Mouse (Mus musculus) embryonic facial prominence, embryonic 15.5 days (tissue): Measurements from ENCODE around the gene Anxa4. TPM values are rescaled to one million over a fixed set of nuclear protein-coding genes. Genes with fewer than 3 reads are reported as not detected.

Experiments used
- ATAC-seq: fragments of 200-750 bp; cut with Nextera tagmentation; 2 replicates; pipeline ENCODE4 v1.8.0; 2017; ENCODE audit warnings: low read depth, moderate TSS enrichment; ENCODE audit not compliant: insufficient number of reproducible peaks, low FRiP score, low TSS enrichment
- H3K27ac ChIP-seq: fragments of 300-500 bp; sonication (generic); replicated peaks from 2 replicates; pipeline ENCODE4 v1.5.1; 2015; ENCODE audit warnings: mild to moderate bottlenecking, inconsistent platforms
- H3K27me3 ChIP-seq: fragments of 300-500 bp; sonication (generic); 2 replicates; pipeline ENCODE4 v1.6.1; 2015; ENCODE audit warnings: inconsistent platforms
- H3K36me3 ChIP-seq: fragments of 300-500 bp; sonication (generic); 2 replicates; pipeline ENCODE4 v1.6.1; 2015; ENCODE audit warnings: mild to moderate bottlenecking, inconsistent platforms
- H3K4me1 ChIP-seq: fragments of 300-500 bp; sonication (generic); 2 replicates; pipeline ENCODE4 v1.6.1; 2015; ENCODE audit warnings: inconsistent platforms
- H3K4me2 ChIP-seq: fragments of 300-500 bp; sonication (generic); replicated peaks from 2 replicates; pipeline ENCODE4 v1.6.1; 2015; ENCODE audit warnings: mild to moderate bottlenecking, inconsistent platforms
- H3K4me3 ChIP-seq: fragments of 300-500 bp; sonication (generic); replicated peaks from 2 replicates; pipeline ENCODE4 v1.5.1; 2015; ENCODE audit warnings: mild to moderate bottlenecking, inconsistent platforms
- H3K9ac ChIP-seq: fragments of 300-500 bp; sonication (generic); 2 replicates; pipeline ENCODE4 v1.6.1; 2015; ENCODE audit warnings: inconsistent platforms
- H3K9me3 ChIP-seq: fragments of 300-500 bp; sonication (generic); replicated peaks from 2 replicates; pipeline ENCODE4 v1.6.1; 2016; ENCODE audit warnings: inconsistent platforms
- WGBS: fragments of 180-500 bp; shearing (Covaris S2); methylation state at CpG from one replicate; pipeline ENCODE4 v1.1.7; 2015; 5-methylcytosine and 5-hydroxymethylcytosine counted together
- polyA plus RNA-seq: library from polyadenylated mRNA; unstranded; fragments of >200 nt; fragmentation: Nextera tagmentation; extraction: Ambion mirVana; gene quantifications from 2 replicates; pipeline ENCODE4 v1.2.1, GENCODE M21; 2015

Anxa4 gene
- polyA plus RNA-seq, 1 experiment from 2014 or later: 50.7 TPM

DNA sequence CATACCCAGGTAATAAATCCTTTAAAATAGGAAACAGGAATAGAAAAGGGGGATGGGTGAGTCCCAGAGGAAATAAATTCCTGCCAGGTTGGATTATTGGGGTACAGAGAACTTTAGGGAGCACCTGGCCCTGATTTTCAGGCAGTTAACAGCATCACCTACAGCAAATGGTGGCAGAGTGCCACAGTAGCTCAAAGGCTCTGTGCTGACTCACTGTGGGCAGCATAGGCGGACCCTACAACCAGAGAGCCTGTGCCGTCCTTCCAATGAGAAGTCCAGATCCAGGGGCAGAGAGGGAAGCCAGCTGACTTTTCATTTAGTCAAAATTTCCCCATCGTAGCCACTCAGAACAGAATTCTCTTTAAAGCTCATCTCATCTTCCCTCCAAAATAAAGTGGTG, 16.2 kb downstream of the Anxa4 start:
- no peak overlapping the region for H3K4me2 ChIP-seq
- no peaks in the 10 kb centered on the region for H3K36me3 ChIP-seq
- 75% methylated on average over 3 of the region's 3 CpGs for WGBS
- H3K4me3 ChIP-seq: no peak overlapping the region
- ATAC-seq: no peak
- H3K9me3 ChIP-seq: no peaks in the 10 kb centered on the region
- no peaks in the 10 kb centered on the region for H3K27me3 ChIP-seq
- no peak overlapping the region for H3K9ac ChIP-seq
- no peak overlapping the region for H3K27ac ChIP-seq
- H3K4me1 ChIP-seq: 0 out of 2 replicates have a peak, but pooled peaks cover 3% of the 10 kb centered on the region

DNA sequence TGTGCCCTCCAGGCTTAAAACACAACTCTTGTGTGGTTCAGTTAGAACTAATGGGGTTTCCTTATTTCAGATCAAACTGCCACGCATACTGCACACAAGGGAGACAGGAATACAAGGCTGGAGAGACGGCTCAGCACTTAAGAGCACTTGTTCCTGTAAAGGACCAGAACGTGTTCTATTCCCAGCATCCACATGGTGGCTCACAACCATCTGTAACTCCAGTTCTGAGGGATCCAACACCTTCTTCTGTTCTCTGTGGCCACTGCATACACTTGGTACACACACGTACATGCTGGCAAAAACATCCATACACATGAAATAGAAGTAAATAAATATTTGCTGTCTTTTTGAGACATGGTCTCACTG, 16.7 kb downstream of the Anxa4 start:
- WGBS: 55% methylated on average over 4 of the region's 4 CpGs
- no peak for ATAC-seq
- H3K27ac ChIP-seq: no peak overlapping the region

DNA sequence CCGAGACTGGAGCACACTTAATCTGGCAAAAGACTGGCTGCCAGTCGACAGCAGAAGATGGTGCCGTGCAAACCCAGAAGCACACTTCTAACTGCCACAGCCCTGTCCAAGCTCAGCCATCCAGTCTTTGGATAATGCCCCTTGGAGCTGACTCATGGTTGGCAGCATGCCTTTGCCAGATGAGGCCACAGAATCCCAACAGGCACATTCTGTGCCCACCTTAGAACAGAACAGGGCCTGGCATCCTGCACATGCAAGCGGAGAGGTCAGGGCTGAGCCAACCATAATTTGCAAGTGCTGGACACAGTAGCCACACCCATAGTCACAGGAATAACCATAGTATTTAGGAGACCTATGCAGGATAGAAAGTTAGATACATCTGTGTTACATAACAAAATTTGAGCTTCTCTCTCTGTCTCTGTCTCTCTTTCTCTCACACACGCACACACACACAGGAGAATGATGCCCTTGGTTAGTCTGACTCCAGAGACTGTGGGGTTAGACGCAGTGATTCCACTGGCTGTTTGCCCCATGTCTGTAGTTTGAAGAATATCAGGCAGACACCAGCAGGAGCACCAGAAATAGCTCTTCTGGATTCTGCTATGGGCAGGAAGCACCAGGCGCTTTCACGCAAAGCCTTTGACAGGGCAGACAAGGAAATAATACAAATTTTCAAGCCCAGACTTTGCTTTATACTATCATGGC, 17.2 kb downstream of the Anxa4 start:
- Histone ChIP-seq H3K27me3 (no peaks in the 10 kb centered on the region), H3K36me3 (no peaks in the 10 kb centered on the region), H3K4me1 (0 out of 2 replicates have a peak, but pooled peaks cover 3% of the 10 kb centered on the region), H3K9ac (no peak overlapping the region), H3K4me3 (no peak overlapping the region), H3K27ac (no peak overlapping the region), H3K4me2 (no peak overlapping the region), H3K9me3 (no peaks in the 10 kb centered on the region)
- ATAC-seq: no peak
- 79% methylated on average over 8 of the region's 8 CpGs for WGBS

More for the DNA sequence above, 16.7 kb downstream of the Anxa4 start:
- no peaks in the 10 kb centered on the region for H3K36me3 ChIP-seq
- H3K27me3 ChIP-seq: no peaks in the 10 kb centered on the region
- H3K4me2 ChIP-seq: no peak overlapping the region
- H3K9me3 ChIP-seq: no peaks in the 10 kb centered on the region
- H3K9ac ChIP-seq: no peak overlapping the region
- no peak overlapping the region for H3K4me3 ChIP-seq
- H3K4me1 ChIP-seq: 0 out of 2 replicates have a peak, but pooled peaks cover 3% of the 10 kb centered on the region

DNA sequence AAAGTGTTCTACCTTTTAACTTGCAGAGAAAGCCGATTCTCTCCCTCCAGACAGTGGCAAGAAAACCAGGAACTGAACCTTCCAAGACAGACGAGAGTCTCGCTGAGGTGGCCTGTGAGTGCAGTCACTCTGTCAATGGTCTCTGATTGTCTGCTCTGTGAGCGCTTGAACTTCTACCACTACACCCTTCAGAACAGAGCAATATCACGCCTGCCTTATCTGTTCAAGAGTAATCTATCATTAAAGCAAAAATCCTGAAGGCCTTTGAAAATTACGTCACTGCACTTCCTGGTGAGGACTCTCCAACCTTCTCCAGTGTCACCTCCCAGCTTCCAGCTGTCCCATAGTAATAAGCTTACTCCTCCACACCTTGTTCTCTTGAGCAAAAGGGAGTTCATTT, 18.4 kb downstream of the Anxa4 start:
- Histone ChIP-seq H3K36me3 (no peaks in the 10 kb centered on the region), H3K27me3 (no peaks in the 10 kb centered on the region), H3K4me1 (0 out of 2 replicates have a peak, but pooled peaks cover 3% of the 10 kb centered on the region), H3K4me2 (no peak overlapping the region), H3K9ac (no peak overlapping the region), H3K27ac (no peak overlapping the region), H3K9me3 (no peaks in the 10 kb centered on the region), H3K4me3 (no peak overlapping the region)
- 79% methylated on average over 6 of the region's 6 CpGs for WGBS
- no peak for ATAC-seq

DNA sequence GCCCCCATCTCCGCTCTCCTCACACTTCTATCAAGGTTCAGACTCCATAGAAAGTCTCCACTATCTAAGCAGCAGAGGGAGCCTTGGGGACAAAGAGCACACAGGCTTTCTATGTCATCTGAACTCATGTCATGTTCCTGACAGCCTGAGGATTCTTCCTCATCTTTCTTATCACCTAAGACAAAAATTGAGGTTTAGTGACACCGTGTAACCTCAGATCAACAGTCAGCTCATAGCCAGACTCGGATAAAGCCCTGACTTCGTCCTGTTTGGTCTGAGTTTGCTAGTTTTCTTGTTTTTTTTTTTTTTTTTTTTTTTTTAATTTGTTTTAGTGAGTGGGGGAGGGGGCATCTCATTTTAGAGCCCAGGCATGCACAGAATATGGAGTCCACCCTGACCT, 19.6 kb downstream of the Anxa4 start:
- H3K4me2 ChIP-seq: no peak overlapping the region
- H3K9ac ChIP-seq: no peak overlapping the region
- WGBS: 91% methylated on average over 4 of the region's 4 CpGs
- no peak for ATAC-seq
- H3K4me1 ChIP-seq: 0 out of 2 replicates have a peak, but pooled peaks cover 3% of the 10 kb centered on the region
- no peaks in the 10 kb centered on the region for H3K9me3 ChIP-seq
- no peak overlapping the region for H3K4me3 ChIP-seq
- no peaks in the 10 kb centered on the region for H3K36me3 ChIP-seq
- H3K27ac ChIP-seq: no peak overlapping the region
- H3K27me3 ChIP-seq: no peaks in the 10 kb centered on the region

DNA sequence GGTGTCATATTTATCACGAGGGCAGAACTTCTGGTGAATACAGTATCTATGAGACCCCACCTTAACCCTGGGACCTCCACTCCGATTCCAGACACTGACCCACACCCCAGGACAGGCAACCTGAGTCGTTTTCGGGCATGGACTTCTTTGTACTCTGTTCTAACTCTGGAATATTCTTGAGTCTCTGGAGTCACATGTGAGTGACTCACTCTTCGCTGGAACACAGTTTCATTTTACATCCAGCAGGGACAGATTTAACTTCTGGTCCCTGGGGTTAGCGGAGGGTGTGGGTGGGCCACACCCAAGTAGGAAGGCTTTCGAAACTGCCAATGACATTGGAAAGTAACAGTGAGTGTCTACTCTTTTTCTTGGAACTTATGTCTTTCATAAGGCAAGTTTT, 20.8 kb downstream of the Anxa4 start:
- 0 out of 2 replicates have a peak, but pooled peaks cover 3% of the 10 kb centered on the region for H3K4me1 ChIP-seq
- H3K9ac ChIP-seq: no peak overlapping the region
- no peak for ATAC-seq
- no peaks in the 10 kb centered on the region for H3K36me3 ChIP-seq
- 64% methylated on average over 7 of the region's 7 CpGs for WGBS
- no peaks in the 10 kb centered on the region for H3K9me3 ChIP-seq
- H3K27ac ChIP-seq: no peak overlapping the region
- no peaks in the 10 kb centered on the region for H3K27me3 ChIP-seq
- H3K4me2 ChIP-seq: no peak overlapping the region
- H3K4me3 ChIP-seq: no peak overlapping the region

DNA sequence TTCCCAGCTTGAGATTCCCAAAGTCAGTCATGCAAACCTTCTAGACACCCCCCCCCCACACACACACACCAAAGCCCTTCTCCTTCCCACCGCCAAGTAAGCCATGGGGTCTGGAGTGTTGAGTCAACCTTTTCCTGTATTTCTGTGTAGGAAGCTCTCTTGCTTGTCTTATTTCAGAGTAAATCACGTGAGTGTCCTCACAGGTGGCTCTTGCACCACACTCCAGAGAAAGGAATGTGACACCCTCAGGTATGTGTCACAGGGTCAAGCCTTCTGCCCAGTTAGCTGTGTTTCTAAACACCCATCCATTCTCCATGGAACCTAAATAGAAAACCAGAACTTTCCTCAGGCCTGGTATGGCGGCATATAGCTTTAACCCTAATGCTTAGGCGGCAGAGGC, 24.4 kb downstream of the Anxa4 start:
- H3K27ac ChIP-seq: no peak overlapping the region
- 84% methylated on average over 4 of the region's 4 CpGs for WGBS

DNA sequence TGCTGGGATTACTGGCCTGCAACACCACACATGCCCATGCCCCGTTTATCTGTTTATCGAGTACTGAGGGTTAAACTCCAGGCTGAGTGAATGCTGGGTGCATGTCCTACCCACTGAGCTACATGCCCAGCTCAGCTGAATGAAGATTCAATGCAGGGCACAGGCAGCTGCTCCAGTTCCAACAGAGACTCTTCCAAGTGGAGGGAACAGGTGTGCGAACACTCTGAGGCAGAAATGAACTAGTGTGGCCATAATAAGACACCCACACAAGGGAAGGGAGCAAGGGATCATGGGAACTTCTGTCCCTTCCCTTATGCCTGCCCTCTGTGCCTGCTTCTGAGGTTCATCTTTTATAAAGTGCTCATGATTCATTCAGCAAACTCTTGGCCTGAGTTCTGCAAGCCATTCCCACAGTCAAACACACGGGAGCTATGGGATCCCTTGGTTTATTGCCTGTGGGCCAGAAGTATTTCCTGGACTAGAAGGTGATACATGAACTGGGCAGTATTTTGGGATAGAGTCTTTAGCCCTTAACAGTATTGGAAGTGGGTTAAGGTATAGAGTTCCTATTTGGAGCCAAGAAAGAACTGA, 25.1 kb downstream of the Anxa4 start:
- H3K36me3 ChIP-seq: no peaks in the 10 kb centered on the region
- no peak overlapping the region for H3K9ac ChIP-seq
- H3K27ac ChIP-seq: no peak overlapping the region
- no peaks in the 10 kb centered on the region for H3K27me3 ChIP-seq
- 82% methylated on average over 4 of the region's 4 CpGs for WGBS
- no peak overlapping the region for H3K4me3 ChIP-seq
- no peak for ATAC-seq
- H3K9me3 ChIP-seq: no peaks in the 10 kb centered on the region
- no peak overlapping the region for H3K4me2 ChIP-seq
- no peaks in the 10 kb centered on the region for H3K4me1 ChIP-seq

More for the DNA sequence above, 24.4 kb downstream of the Anxa4 start:
- no peaks in the 10 kb centered on the region for H3K9me3 ChIP-seq
- H3K27me3 ChIP-seq: no peaks in the 10 kb centered on the region
- no peaks in the 10 kb centered on the region for H3K4me1 ChIP-seq
- no peak overlapping the region for H3K9ac ChIP-seq
- no peak overlapping the region for H3K4me3 ChIP-seq
- no peak overlapping the region for H3K4me2 ChIP-seq
- no peaks in the 10 kb centered on the region for H3K36me3 ChIP-seq
- no peak for ATAC-seq

DNA sequence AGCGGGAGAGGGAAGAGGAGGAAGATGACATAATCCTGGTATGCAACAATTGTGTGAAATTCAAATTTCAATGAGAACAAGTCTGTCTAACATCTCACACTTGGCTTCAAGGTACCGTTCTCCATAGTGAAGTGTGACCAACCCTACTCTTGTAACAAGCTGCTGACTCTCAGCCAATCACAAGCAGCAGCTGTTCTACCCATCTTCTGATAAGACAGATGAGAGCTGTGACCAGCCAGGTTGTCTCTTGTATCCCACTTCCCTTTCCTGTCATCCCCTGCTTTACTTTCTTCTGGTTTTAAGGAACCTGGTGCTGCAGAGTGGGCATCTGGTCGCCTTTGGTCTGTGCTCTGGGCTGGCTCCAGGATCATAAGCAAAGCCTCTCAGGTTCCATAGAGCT, 25.9 kb downstream of the Anxa4 start:
- WGBS: 78% methylated on average over 3 of the region's 3 CpGs
- H3K4me2 ChIP-seq: no peak overlapping the region
- H3K27me3 ChIP-seq: no peaks in the 10 kb centered on the region
- H3K4me3 ChIP-seq: no peak overlapping the region
- no peak overlapping the region for H3K9ac ChIP-seq
- H3K27ac ChIP-seq: no peak overlapping the region
- H3K4me1 ChIP-seq: no peaks in the 10 kb centered on the region
- no peaks in the 10 kb centered on the region for H3K9me3 ChIP-seq
- no peaks in the 10 kb centered on the region for H3K36me3 ChIP-seq
- no peak for ATAC-seq

DNA sequence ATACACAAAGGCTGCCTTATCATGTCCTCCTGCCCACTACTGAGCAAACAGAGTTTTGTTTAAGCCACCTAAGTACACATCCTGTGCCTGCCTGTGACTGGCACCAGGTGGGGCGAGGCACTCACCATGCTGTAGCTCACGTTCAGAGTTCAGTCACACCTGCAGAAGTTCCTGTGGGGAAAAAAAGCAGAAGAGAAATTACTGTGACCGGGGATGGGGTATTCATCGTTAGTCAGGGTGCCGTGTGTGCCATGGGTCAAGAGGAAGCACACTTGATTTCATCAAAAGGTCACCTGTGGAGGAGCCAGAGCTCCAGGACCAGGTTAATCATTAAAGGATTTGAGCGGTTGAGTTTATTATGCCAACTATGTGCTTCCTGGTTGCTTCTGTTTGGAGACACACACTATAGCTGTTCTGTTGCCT, 27.7 kb downstream of the Anxa4 start:
- H3K9me3 ChIP-seq: no peaks in the 10 kb centered on the region
- WGBS: 66% methylated on average over 6 of the region's 6 CpGs
- no peak overlapping the region for H3K4me3 ChIP-seq

DNA sequence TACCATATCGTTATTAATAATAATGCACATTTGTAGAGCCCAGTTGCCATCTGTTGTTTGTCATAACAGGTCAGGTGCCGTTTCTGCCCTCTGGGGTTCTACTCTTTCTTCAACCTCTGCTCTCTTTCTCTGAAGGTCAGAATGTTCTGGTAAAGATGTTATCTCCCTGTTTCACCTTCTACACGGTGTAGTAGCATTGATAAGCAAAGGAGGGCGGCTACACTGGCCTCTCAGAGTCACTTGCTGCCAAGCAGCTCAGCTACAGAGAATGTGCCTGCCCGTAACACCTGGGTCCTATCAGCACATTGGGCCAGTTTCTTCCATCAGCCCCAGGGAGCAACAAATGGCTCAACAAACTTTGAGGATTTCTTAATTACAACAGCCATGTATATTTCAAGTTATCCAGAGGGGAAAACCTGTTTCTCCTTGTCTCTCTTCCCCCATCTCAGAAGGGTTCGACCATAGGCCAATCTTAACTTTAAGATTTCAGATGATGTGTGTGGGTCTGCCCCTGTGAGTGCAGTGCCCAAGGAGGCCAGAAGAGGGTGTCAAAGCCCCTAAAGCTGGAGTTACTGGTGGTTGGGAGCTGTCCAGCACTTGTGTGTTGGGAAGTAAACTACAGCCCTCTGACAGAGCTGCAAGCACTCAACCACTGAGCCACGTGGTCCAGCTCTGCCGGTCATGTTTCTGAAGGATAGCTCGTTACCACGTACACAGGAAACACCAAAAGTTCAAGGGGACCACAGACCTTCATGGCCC, 39.1 kb downstream of the Anxa4 start:
- no peak overlapping the region for H3K9ac ChIP-seq
- 85% methylated on average over 10 of the region's 10 CpGs for WGBS
- no peak overlapping the region for H3K4me3 ChIP-seq
- no peaks in the 10 kb centered on the region for H3K4me1 ChIP-seq
- no peaks in the 10 kb centered on the region for H3K27me3 ChIP-seq
- no peak overlapping the region for H3K27ac ChIP-seq
- peaks cover 38% of the 10 kb centered on the region for H3K36me3 ChIP-seq
- no peak overlapping the region for H3K4me2 ChIP-seq
- no peaks in the 10 kb centered on the region for H3K9me3 ChIP-seq
- no peak for ATAC-seq

More for the DNA sequence above, 27.7 kb downstream of the Anxa4 start:
- Histone ChIP-seq H3K27me3 (no peaks in the 10 kb centered on the region), H3K36me3 (no peaks in the 10 kb centered on the region), H3K9ac (no peak overlapping the region), H3K27ac (no peak overlapping the region), H3K4me1 (no peaks in the 10 kb centered on the region), H3K4me2 (no peak overlapping the region)
- ATAC-seq: no peak
